Mouse (Mus musculus) CH12F3 (cell line): ENCODE results near the gene St3gal3.

Source experiments
- in situ Hi-C: fragments of 300-500 bp; cut with MboI; formaldehyde crosslinking; loops from 2 replicates; pipeline ENCODE4 v1.14.3; 2020; ENCODE audit warnings: low sequenced_read_pairs

St3gal3 gene

GRCm38 (mm10) chr4:117882701-117883691, 251.7 kb downstream of the St3gal3 start, which contains the start of gene B4galt2:
TSS of gene B4galt2 (minus strand) at chr4:117883487.
- in situ Hi-C loops, result no loop called here
